Mouse (Mus musculus) stomach, embryonic 16.5 days (tissue): ENCODE measurements around the gene Spata20. TPM values are rescaled to one million over a fixed set of nuclear protein-coding genes. Genes with fewer than 3 reads are reported as not detected.

ENCODE experiments used
- ATAC-seq: fragments of 200-750 bp; cut with Nextera tagmentation; 2 replicates; pipeline ENCODE4 v1.8.0; 2017; ENCODE audit warnings: moderate number of reproducible peaks, moderate TSS enrichment; ENCODE audit not compliant: insufficient read depth, low FRiP score
- H3K27ac ChIP-seq: fragments of 300-500 bp; sonication (generic); 2 replicates; pipeline ENCODE4 v1.5.1; 2014; ENCODE audit warnings: low read length
- H3K27me3 ChIP-seq: fragments of 300-500 bp; sonication (generic); 2 replicates; pipeline ENCODE4 v1.6.1; 2014; ENCODE audit warnings: low read length, control low read depth, mixed read lengths; ENCODE audit not compliant: control insufficient read depth, insufficient read depth
- H3K36me3 ChIP-seq: fragments of 300-500 bp; sonication (generic); 2 replicates; pipeline ENCODE4 v1.6.1; 2014; ENCODE audit warnings: low read length; ENCODE audit not compliant: control insufficient read depth, insufficient read depth
- H3K4me1 ChIP-seq: fragments of 300-500 bp; sonication (generic); 2 replicates; pipeline ENCODE4 v1.6.1; 2014; ENCODE audit warnings: low read length, control low read depth, mixed read lengths; ENCODE audit not compliant: control insufficient read depth, insufficient read depth
- H3K4me2 ChIP-seq: fragments of 300-500 bp; sonication (generic); 2 replicates; pipeline ENCODE4 v1.6.1; 2014; ENCODE audit warnings: low read depth, low read length, mixed read lengths
- H3K4me3 ChIP-seq: fragments of 300-500 bp; sonication (generic); replicated peaks from 2 replicates; pipeline ENCODE4 v1.5.1; 2014; ENCODE audit warnings: mild to moderate bottlenecking, low read length
- H3K9ac ChIP-seq: fragments of 300-500 bp; sonication (generic); 2 replicates; pipeline ENCODE4 v1.6.1; 2014; ENCODE audit warnings: low read length
- H3K9me3 ChIP-seq: fragments of 300-500 bp; sonication (generic); replicated peaks from 2 replicates; pipeline ENCODE4 v1.6.1; 2016; ENCODE audit warnings: low read length, control low read depth; ENCODE audit not compliant: control insufficient read depth
- WGBS: fragments of 180-500 bp; shearing (Covaris S2); extraction: QIAGEN DNeasy Blood & Tissue Kit; methylation state at CpG from one replicate; pipeline ENCODE4 v1.1.7; 2014; 5-methylcytosine and 5-hydroxymethylcytosine counted together
- polyA plus RNA-seq: library from polyadenylated mRNA; unstranded; fragments of >200 nt; fragmentation: Nextera tagmentation; extraction: Ambion mirVana; gene quantifications from 2 replicates; pipeline ENCODE4 v1.2.1, GENCODE M21; 2015

Gene Spata20
- polyA plus RNA-seq, 1 experiment from 2014 or later = 0.22 TPM

- Histone ChIP-seq H3K9ac (peak within 1 kb of the TSS; percentile 76), H3K27ac (peak within 1 kb of the TSS; percentile 98), H3K9me3 (no peaks in the 10 kb centered on the region), H3K36me3 (no peaks in the 10 kb centered on the region), H3K4me3 (peak within 1 kb of the TSS; percentile 47), H3K27me3 (no peaks in the 10 kb centered on the region), H3K4me1 (peaks cover 24% of the 10 kb centered on the region), H3K4me2 (peak within 1 kb of the TSS; percentile 52)
- under 1% methylated on average over 25 of the region's 26 CpGs for WGBS
- peak; percentile 76 for ATAC-seq
These were observed 13.7 kb upstream of the Spata20 start, which contains the start of gene Epn3 for GRCm38 (mm10) chr11:94499661-94500152. TSS of gene Epn3 (minus strand) at chr11:94499974.

GRCm38 (mm10) chr11:94499035-94499434 is 13.1 kb upstream of the Spata20 start:
- no peak; the same call in 1 of the 2 replicates for ATAC-seq
- peak overlapping the region; percentile 98 for H3K27ac ChIP-seq
- no peaks in the 10 kb centered on the region for H3K9me3 ChIP-seq
- peaks cover 24% of the 10 kb centered on the region for H3K4me1 ChIP-seq
- H3K4me2 ChIP-seq = peak overlapping the region; percentile 52
- peak overlapping the region; percentile 76 for H3K9ac ChIP-seq
- WGBS = 0% methylated on average over 2 of the region's 2 CpGs
- no peaks in the 10 kb centered on the region for H3K36me3 ChIP-seq
- H3K27me3 ChIP-seq = no peaks in the 10 kb centered on the region
- H3K4me3 ChIP-seq = peak overlapping the region; percentile 47

- peak; percentile 86 for ATAC-seq
- Histone ChIP-seq H3K4me2 (peak overlapping the region; percentile 52), H3K4me3 (peak overlapping the region; percentile 47), H3K9me3 (no peaks in the 10 kb centered on the region), H3K27me3 (no peaks in the 10 kb centered on the region), H3K27ac (peak overlapping the region; percentile 98), H3K9ac (peak overlapping the region; percentile 76), H3K4me1 (peaks cover 24% of the 10 kb centered on the region), H3K36me3 (no peaks in the 10 kb centered on the region)
- WGBS = 19% methylated on average over 19 of the region's 19 CpGs
These were observed 12.4 kb upstream of the Spata20 start for GRCm38 (mm10) chr11:94498093-94498996.

DNA sequence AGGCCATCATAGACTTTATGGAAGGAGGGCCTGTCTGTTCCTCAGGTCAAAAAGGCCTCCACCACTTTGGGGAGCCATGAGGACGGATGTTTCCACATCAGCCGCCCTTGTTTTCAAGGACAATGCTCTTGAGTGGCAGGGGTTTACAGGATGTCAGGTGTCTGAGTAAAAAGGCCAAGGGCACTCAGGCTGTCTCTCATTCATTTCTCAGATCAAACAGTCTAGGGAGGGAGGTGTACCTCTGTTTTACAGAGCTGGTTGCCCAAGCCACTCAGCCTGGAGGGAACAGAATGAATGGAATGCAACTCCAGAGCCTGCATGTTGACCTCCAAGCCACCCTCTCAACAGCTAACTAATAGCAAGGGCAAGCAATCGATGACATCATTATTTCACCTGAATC is 9.4 kb upstream of the Spata20 start:
- Histone ChIP-seq H3K4me3 (no peak overlapping the region), H3K4me1 (peaks cover 33% of the 10 kb centered on the region), H3K4me2 (no peak overlapping the region), H3K9ac (no peak overlapping the region), H3K36me3 (no peaks in the 10 kb centered on the region), H3K9me3 (no peaks in the 10 kb centered on the region), H3K27me3 (peaks cover 3% of the 10 kb centered on the region; the same call in 1 of the 2 replicates), H3K27ac (no peak overlapping the region)
- 66% methylated on average over 3 of the region's 3 CpGs for WGBS
- ATAC-seq = no peak

GRCm38 (mm10) chr11:94491749-94492099 is 5.7 kb upstream of the Spata20 start:
- Histone ChIP-seq H3K9me3 (no peaks in the 10 kb centered on the region), H3K4me2 (peak overlapping the region; percentile 60; the same call in 1 of the 2 replicates), H3K4me1 (peaks cover 12% of the 10 kb centered on the region), H3K27me3 (peaks cover 3% of the 10 kb centered on the region; the same call in 1 of the 2 replicates), H3K4me3 (no peak overlapping the region), H3K36me3 (no peaks in the 10 kb centered on the region), H3K9ac (no peak overlapping the region), H3K27ac (no peak overlapping the region)
- ATAC-seq = no peak
- 69% methylated on average over 7 of the region's 7 CpGs for WGBS

GRCm38 (mm10) chr11:94491035-94491748 is 5.2 kb upstream of the Spata20 start:
- Histone ChIP-seq H3K9ac (peak overlapping the region; percentile 70), H3K27ac (no peak overlapping the region), H3K4me1 (peaks cover 12% of the 10 kb centered on the region), H3K4me3 (peak overlapping the region; percentile 45), H3K4me2 (peak overlapping the region; percentile 60), H3K9me3 (no peaks in the 10 kb centered on the region), H3K36me3 (no peaks in the 10 kb centered on the region), H3K27me3 (peaks cover 3% of the 10 kb centered on the region; the same call in 1 of the 2 replicates)
- ATAC-seq = peak; percentile 22; the same call in 1 of the 2 replicates
- WGBS = 11% methylated on average over 55 of the region's 55 CpGs

DNA sequence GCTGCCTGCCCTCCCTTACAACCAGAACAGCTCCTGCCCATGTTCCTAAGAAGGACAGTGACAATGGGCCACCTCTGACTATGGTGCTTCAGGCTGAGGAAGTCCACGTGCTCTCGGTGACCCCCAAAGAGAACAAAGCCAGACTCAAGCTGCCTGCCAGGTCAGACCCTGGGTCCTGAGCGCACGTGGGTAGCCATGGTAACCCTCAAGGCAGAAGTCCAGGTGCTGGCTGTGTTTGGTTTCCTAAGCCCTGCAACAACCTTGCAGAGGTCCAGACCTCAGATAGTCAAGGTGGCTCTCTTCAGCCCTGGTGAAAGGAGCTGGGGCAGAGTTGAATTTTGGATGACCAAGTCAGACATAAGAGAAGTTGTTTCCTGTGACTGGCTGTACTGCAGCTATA is 3.8 kb upstream of the Spata20 start:
- ATAC-seq = no peak
- no peak overlapping the region for H3K4me2 ChIP-seq
- H3K36me3 ChIP-seq = no peaks in the 10 kb centered on the region
- no peaks in the 10 kb centered on the region for H3K9me3 ChIP-seq
- no peak overlapping the region for H3K27ac ChIP-seq
- WGBS = 35% methylated on average over 4 of the region's 4 CpGs
- no peak overlapping the region for H3K9ac ChIP-seq
- no peak overlapping the region for H3K4me3 ChIP-seq
- peaks cover 3% of the 10 kb centered on the region; the same call in 1 of the 2 replicates for H3K27me3 ChIP-seq
- H3K4me1 ChIP-seq = peaks cover 12% of the 10 kb centered on the region

DNA sequence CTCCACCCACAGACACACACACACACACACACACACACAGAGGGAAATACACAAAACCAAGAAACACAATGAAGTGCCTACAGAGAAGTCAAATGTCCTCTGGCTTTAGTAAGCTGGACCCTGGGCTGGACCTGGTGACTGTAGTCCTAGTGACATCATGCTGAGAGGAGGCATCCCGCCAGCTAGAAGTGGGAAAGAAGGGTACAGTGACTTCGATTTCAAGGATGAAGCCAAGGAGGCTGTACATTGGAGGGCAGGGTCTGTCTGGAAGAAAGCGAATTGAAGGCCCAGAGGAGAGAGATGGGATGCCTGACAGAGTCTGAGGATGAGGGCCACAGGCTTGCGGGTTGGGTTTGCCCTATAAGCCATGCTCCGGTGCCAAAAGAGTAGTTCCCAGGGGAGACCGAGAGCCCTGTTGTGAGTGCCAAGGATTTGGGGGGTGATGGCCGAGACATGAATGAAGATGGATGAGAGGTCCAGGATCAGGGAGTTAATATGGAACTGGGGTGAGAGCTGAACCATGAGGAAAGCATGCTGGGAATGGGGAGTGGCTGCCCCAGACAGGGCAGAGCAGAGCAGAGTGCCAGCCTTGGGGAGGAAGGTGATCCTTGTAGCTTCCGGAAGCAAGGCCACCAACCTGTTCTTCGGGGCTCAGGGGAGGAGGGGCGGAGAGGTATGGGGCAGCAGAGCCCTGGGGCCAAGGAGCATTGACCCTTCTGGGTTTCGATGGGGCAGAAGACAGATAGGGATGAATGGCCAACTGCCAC is 3.0 kb upstream of the Spata20 start:
- no peak for ATAC-seq
- no peak overlapping the region for H3K4me2 ChIP-seq
- H3K4me1 ChIP-seq = peaks cover 12% of the 10 kb centered on the region
- H3K36me3 ChIP-seq = no peaks in the 10 kb centered on the region
- no peaks in the 10 kb centered on the region for H3K9me3 ChIP-seq
- H3K9ac ChIP-seq = no peak overlapping the region
- 80% methylated on average over 11 of the region's 11 CpGs for WGBS
- peaks cover 3% of the 10 kb centered on the region; the same call in 1 of the 2 replicates for H3K27me3 ChIP-seq
- no peak overlapping the region for H3K27ac ChIP-seq
- no peak overlapping the region for H3K4me3 ChIP-seq
